Mouse (Mus musculus) CH12.LX (cell line): Measurements from ENCODE around the gene Sgip1.

Source experiments
- CTCF ChIP-seq, 2 experiments: IDR thresholded peaks in 1 of 2; conservative IDR thresholded peaks in 1 of 2; 2 replicates each; pipeline ENCODE4 v1.5.1; 2011 to 2012; ENCODE audit warnings: low read depth in 2 of 2, low read length in 2 of 2, improper control_type of control experiment in 1 of 2, inconsistent platforms in 1 of 2, mild to moderate bottlenecking in 1 of 2, moderate library complexity in 1 of 2
- ELF1 ChIP-seq: IDR thresholded peaks from 2 replicates; pipeline ENCODE4 v1.6.1; 2014; ENCODE audit warnings: low read depth, mild to moderate bottlenecking, inconsistent platforms, low read length, improper control_type of control experiment
- EP300 ChIP-seq: IDR thresholded peaks from 2 replicates; pipeline ENCODE4 v1.6.1; 2011; ENCODE audit warnings: low read length, improper control_type of control experiment
- HCFC1 ChIP-seq: IDR thresholded peaks from 2 replicates; pipeline ENCODE4 v1.6.1; 2012; ENCODE audit warnings: low read depth, mild to moderate bottlenecking, inconsistent platforms, low read length, improper control_type of control experiment
- JUND ChIP-seq: conservative IDR thresholded peaks from 2 replicates; pipeline ENCODE4 v1.6.1; 2011; ENCODE audit warnings: low read depth, low read length, improper control_type of control experiment
- KAT2A ChIP-seq: IDR thresholded peaks from 2 replicates; pipeline ENCODE4 v1.6.1; 2012; ENCODE audit warnings: low read length, improper control_type of control experiment, inconsistent platforms; ENCODE audit not compliant: insufficient replicate concordance
- MAX ChIP-seq: IDR thresholded peaks from 2 replicates; pipeline ENCODE4 v1.6.1; 2011; ENCODE audit warnings: low read length, improper control_type of control experiment
- MEF2A ChIP-seq: IDR thresholded peaks from 2 replicates; pipeline ENCODE4 v1.6.1; 2014; ENCODE audit warnings: low read depth, mild to moderate bottlenecking, inconsistent platforms, low read length, improper control_type of control experiment, borderline replicate concordance
- POLR2A ChIP-seq: IDR thresholded peaks from 2 replicates; pipeline ENCODE4 v1.6.1; 2011; ENCODE audit warnings: low read depth, mild to moderate bottlenecking, improper control_type of control experiment, low read length
- USF2 ChIP-seq: conservative IDR thresholded peaks from 2 replicates; pipeline ENCODE4 v1.6.1; 2011; ENCODE audit warnings: low read depth, low read length, improper control_type of control experiment

DNA sequence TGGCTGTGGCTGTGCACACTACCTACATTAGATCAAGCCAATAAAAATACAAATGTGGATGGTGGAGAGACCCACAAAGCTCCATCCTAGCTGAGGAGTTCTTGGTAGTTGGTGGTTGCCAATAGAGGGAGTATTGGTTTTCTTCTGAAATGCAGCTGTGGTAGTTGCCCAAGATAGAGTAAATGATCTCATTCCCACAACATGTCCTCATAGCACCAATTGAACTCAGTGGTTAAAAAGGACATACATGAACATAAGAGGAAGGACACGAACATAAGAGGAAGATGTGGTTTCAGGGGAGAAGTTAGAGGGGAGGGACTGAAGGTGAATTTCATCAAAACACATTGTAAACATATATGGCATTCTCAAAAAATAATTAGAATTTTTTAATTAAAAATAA is 21.1 kb upstream of the Sgip1 start:
- TF ChIP-seq JUND (no peak), USF2 (no peak), POLR2A (no peak), KAT2A (no peak), MEF2A (0 out of 2 replicates have a peak, but pooled peaks have one; percentile 31), MAX (no peak), EP300 (no peak), ELF1 (no peak), CTCF (conservative IDR thresholded peaks at IDR 0.05 in 1 of 2, IDR thresholded peaks at IDR 0.05 in 1 of 2; ENCODE audit: low read depth in 2 of 2, low read length in 2 of 2) (no peak; a peak in 1 of 4 replicates), HCFC1 (no peak)
